Mouse (Mus musculus): Measurements from ENCODE around the gene Gzma.

GRCm38 (mm10) chr13:113055826-113056225, 45.0 kb downstream of the Gzma start:
- TF ChIP-seq CTCF (IDR thresholded peaks at IDR 0.05; ENCODE audit: borderline replicate concordance, control insufficient read depth, extremely low read depth, insufficient read depth, low read length, poor library complexity) (no peak), POLR2A (IDR thresholded peaks at IDR 0.05; ENCODE audit: control insufficient read depth, extremely low read depth, insufficient read depth, low read length, poor library complexity) (no peak)

All from thymus, adult 2 months (tissue).